Mouse (Mus musculus) spleen, adult 2 months (tissue): ENCODE results near the gene Ltb4r1.

ENCODE experiments used
- CTCF ChIP-seq: fragments of 200-500 bp; IDR thresholded peaks from 2 replicates; pipeline ENCODE4 v1.5.1; 2011; ENCODE audit warnings: mild to moderate bottlenecking, inconsistent platforms; ENCODE audit not compliant: insufficient read depth, insufficient read length, insufficient replicate concordance; ENCODE audit errors: extremely low read depth
- POLR2A ChIP-seq: fragments of 200-500 bp; IDR thresholded peaks from 2 replicates; pipeline ENCODE4 v1.6.1; 2011; ENCODE audit warnings: low read depth, low read length, inconsistent platforms

GRCm38 (mm10) chr14:55769087-55769703 lies 3.4 kb downstream of the Ltb4r1 start:
- TF ChIP-seq CTCF (no peak), POLR2A (no peak)
